26 mouse cellular contexts compared by ENCODE assay signal in genomic region chr10:68678678-68679077, GRCm38 (mm10). TPM values are rescaled to one million over a fixed set of nuclear protein-coding genes. Genes with fewer than 3 reads are reported as not detected.
A peak's percentile ranks its signal among the peaks of the same experiment; 100 is the strongest.
DNase-seq lines count a peak whose midpoint lies in the region; ATAC-seq and TF ChIP-seq lines count a peak whose summit lies in the region.
"Had no signal": no experiment of that assay in that cellular context is flagged by ENCODE, and none has a peak within 500 bp of the region (broad histone marks: within the 10 kb centered on the region; RNA-seq: fewer than 3 reads in every experiment).

No protein-coding gene starts in this region.

- no peaks in the 10 kb centered on the region for H3K4me1 ChIP-seq in hindbrain, postnatal 0 days (ENCODE audit: insufficient read depth, low read length)
- no peaks in the 10 kb centered on the region for H3K4me1 ChIP-seq in hindbrain, embryonic 10.5 days (replicated peaks)
- no peaks in the 10 kb centered on the region for H3K4me1 ChIP-seq in lung, embryonic 14.5 days (ENCODE audit: insufficient read depth)
- H3K4me1 ChIP-seq in forebrain, embryonic 13.5 days, result no peaks in the 10 kb centered on the region
- H3K4me1 ChIP-seq: forebrain, embryonic 12.5 days; heart, embryonic 12.5 days; hindbrain, embryonic 13.5 days; midbrain, embryonic 15.5 days; neural tube, embryonic 13.5 days had no signal

- H3K9me3 ChIP-seq in hindbrain, postnatal 0 days (ENCODE audit: low read length), result no peaks in the 10 kb centered on the region
- no peaks in the 10 kb centered on the region for H3K9me3 ChIP-seq in hindbrain, embryonic 10.5 days
- no peaks in the 10 kb centered on the region for H3K9me3 ChIP-seq in lung, embryonic 14.5 days (ENCODE audit: low read depth, low read length)
- H3K9me3 ChIP-seq in forebrain, embryonic 13.5 days (replicated peaks), result no peaks in the 10 kb centered on the region
- H3K9me3 ChIP-seq: embryonic facial prominence, embryonic 13.5 days; forebrain, embryonic 12.5 days; heart, embryonic 12.5 days; hindbrain, embryonic 13.5 days; midbrain, embryonic 15.5 days; neural tube, embryonic 13.5 days had no signal

- no peak for ATAC-seq in hindbrain, postnatal 0 days
- ATAC-seq in lung, embryonic 14.5 days (ENCODE audit: insufficient read depth), result no peak
- no peak for ATAC-seq in forebrain, embryonic 13.5 days
- ATAC-seq: inflammation-experienced regulatory T-cells, adult 6 months; midbrain, embryonic 15.5 days had no signal

- TF ChIP-seq CTCF in hindbrain, postnatal 0 days (IDR thresholded peaks at IDR 0.05; ENCODE audit: low read depth), result peak; percentile 21
- TF ChIP-seq CTCF in lung, embryonic 14.5 days (IDR thresholded peaks at IDR 0.05; ENCODE audit: low read depth), result peak; percentile 18; the same call in 1 of the 2 replicates

- no peak overlapping the region for H3K9ac ChIP-seq in hindbrain, postnatal 0 days (replicated peaks; ENCODE audit: low read length)
- H3K9ac ChIP-seq in lung, embryonic 14.5 days, result no peak overlapping the region
- no peak overlapping the region for H3K9ac ChIP-seq in forebrain, embryonic 13.5 days
- H3K9ac ChIP-seq: embryonic facial prominence, embryonic 13.5 days; forebrain, embryonic 12.5 days; heart, embryonic 12.5 days; hindbrain, embryonic 13.5 days; midbrain, embryonic 15.5 days; neural tube, embryonic 13.5 days had no signal

- H3K27me3 ChIP-seq in hindbrain, postnatal 0 days (ENCODE audit: insufficient read depth, low read length), result no peaks in the 10 kb centered on the region
- no peaks in the 10 kb centered on the region for H3K27me3 ChIP-seq in hindbrain, embryonic 10.5 days (ENCODE audit: insufficient read depth, poor library complexity, severe bottlenecking)
- H3K27me3 ChIP-seq in lung, embryonic 14.5 days (ENCODE audit: insufficient read depth, low read length), result no peaks in the 10 kb centered on the region
- H3K27me3 ChIP-seq in forebrain, embryonic 13.5 days, result no peaks in the 10 kb centered on the region
- H3K27me3 ChIP-seq: embryonic facial prominence, embryonic 13.5 days; forebrain, embryonic 12.5 days; heart, embryonic 12.5 days; hindbrain, embryonic 13.5 days; midbrain, embryonic 15.5 days; neural tube, embryonic 13.5 days had no signal

- H3K4me3 ChIP-seq in hindbrain, postnatal 0 days (ENCODE audit: low read length), result no peak overlapping the region
- no peak overlapping the region for H3K4me3 ChIP-seq in hindbrain, embryonic 10.5 days
- H3K4me3 ChIP-seq in lung, embryonic 14.5 days (ENCODE audit: low read depth, low read length), result no peak overlapping the region
- H3K4me3 ChIP-seq in forebrain, embryonic 13.5 days, result no peak overlapping the region
- H3K4me3 ChIP-seq: embryonic facial prominence, embryonic 13.5 days; erythroblast, embryonic 14.5 days; forebrain, embryonic 12.5 days; heart, embryonic 12.5 days; hindbrain, embryonic 13.5 days; midbrain, embryonic 15.5 days; myocyte; neural tube, embryonic 13.5 days had no signal

- WGBS in hindbrain, postnatal 0 days, result 67% methylated on average over 4 of the region's 4 CpGs
- 63% methylated on average over 4 of the region's 4 CpGs for WGBS in hindbrain, embryonic 10.5 days
- WGBS in lung, embryonic 14.5 days, result 68% methylated on average over 4 of the region's 4 CpGs
- 61% methylated on average over 4 of the region's 4 CpGs for WGBS in forebrain, embryonic 13.5 days

- no peak overlapping the region for H3K4me2 ChIP-seq in hindbrain, postnatal 0 days (ENCODE audit: low read depth, low read length)
- no peak overlapping the region for H3K4me2 ChIP-seq in lung, embryonic 14.5 days
- no peak overlapping the region for H3K4me2 ChIP-seq in forebrain, embryonic 13.5 days
- H3K4me2 ChIP-seq: embryonic facial prominence, embryonic 13.5 days; forebrain, embryonic 12.5 days; heart, embryonic 12.5 days; hindbrain, embryonic 13.5 days; midbrain, embryonic 15.5 days; neural tube, embryonic 13.5 days had no signal

- DNase-seq in adrenal gland, postnatal 10 days, result peak; percentile 12
- DNase-seq in adrenal gland, postnatal 4 days (ENCODE audit: low spot score in 2 of 2), result no peak
- DNase-seq in hindbrain, postnatal 0 days (ENCODE audit: low spot score), result no peak
- no peak for DNase-seq in hindbrain, embryonic 10.5 days (ENCODE audit: low spot score)
- peak; percentile 23 for DNase-seq in lung, embryonic 14.5 days
- no peak for DNase-seq in lung, postnatal 14 days
- DNase-seq in ZHBTc4 (ENCODE audit: low read depth, low spot score), result peak; percentile 21
- DNase-seq: cerebellum, adult 18-20 months; cerebellum, postnatal 14 days; heart, postnatal 14 days; kidney, adult 9 months; kidney, postnatal 4 days; lung, adult 18-20 months; lung, postnatal 4 days; thymus, adult 18-20 months; thymus, postnatal 36 days had no signal

- no peak overlapping the region for H3K27ac ChIP-seq in hindbrain, postnatal 0 days
- H3K27ac ChIP-seq in hindbrain, embryonic 10.5 days, result no peak overlapping the region
- H3K27ac ChIP-seq in lung, embryonic 14.5 days (ENCODE audit: low read depth), result no peak overlapping the region
- H3K27ac ChIP-seq in forebrain, embryonic 13.5 days, result no peak overlapping the region
- H3K27ac ChIP-seq: embryonic facial prominence, embryonic 13.5 days; forebrain, embryonic 12.5 days; hindbrain, embryonic 13.5 days; midbrain, embryonic 15.5 days; neural tube, embryonic 13.5 days had no signal

- H3K36me3 ChIP-seq in hindbrain, postnatal 0 days (ENCODE audit: insufficient read depth, low read length), result no peaks in the 10 kb centered on the region
- no peaks in the 10 kb centered on the region for H3K36me3 ChIP-seq in hindbrain, embryonic 10.5 days
- no peaks in the 10 kb centered on the region for H3K36me3 ChIP-seq in lung, embryonic 14.5 days (ENCODE audit: insufficient read depth)
- H3K36me3 ChIP-seq in forebrain, embryonic 13.5 days (ENCODE audit: poor library complexity, severe bottlenecking), result no peaks in the 10 kb centered on the region
- H3K36me3 ChIP-seq: embryonic facial prominence, embryonic 13.5 days; forebrain, embryonic 12.5 days; heart, embryonic 12.5 days; hindbrain, embryonic 13.5 days; midbrain, embryonic 15.5 days; neural tube, embryonic 13.5 days had no signal

RNA-seq across cellular contexts. Expression of gene Tmem26, which starts 44.8 kb away (rescaled TPM):
- 1 to 10 TPM; 7.2 to 7.5 TPM for total RNA-seq in adrenal gland, postnatal 10 days (2021)
- total RNA-seq in adrenal gland, postnatal 4 days (2021), result 10 to 100 TPM; 15.6 to 17.4 TPM
- 6.6 and 6.8 TPM in 2 replicates for total RNA-seq in hindbrain, postnatal 0 days (2014; rRNA removed)
- polyA plus RNA-seq in hindbrain, postnatal 0 days (2015; fragmentation: Nextera tagmentation; extraction: Ambion mirVana), result 4.7 and 5.0 TPM in 2 replicates
- 2.7 and 5.0 TPM in 2 replicates for polyA plus RNA-seq in hindbrain, embryonic 10.5 days (2016; fragmentation: Nextera tagmentation; extraction: Ambion mirVana)
- polyA plus RNA-seq in lung, embryonic 14.5 days (2014; fragmentation: Nextera tagmentation; extraction: Ambion mirVana), result 7.0 and 7.6 TPM in 2 replicates
- 1.2 and 1.5 TPM in 2 replicates for polyA plus RNA-seq in forebrain, embryonic 13.5 days (2015; fragmentation: Nextera tagmentation; extraction: Ambion mirVana)
- polyA plus RNA-seq: erythroblast, embryonic 14.5 days; myocyte had no signal

Comparison
In these comparisons a context has a peak if more than half of its experiments do, and no peak if none do; other contexts are left out.
1. DNase-seq: peak in adrenal gland, postnatal 10 days (single experiment), lung, embryonic 14.5 days (single experiment) and ZHBTc4 (single experiment); none in adrenal gland, postnatal 4 days (0 of 2), hindbrain, postnatal 0 days (single experiment), hindbrain, embryonic 10.5 days (single experiment) and lung, postnatal 14 days (single experiment).